Mouse (Mus musculus) midbrain, embryonic 16.5 days (tissue): ENCODE measurements around the gene 5430419D17Rik. TPM values are rescaled to one million over a fixed set of nuclear protein-coding genes. Genes with fewer than 3 reads are reported as not detected.

Source experiments
- ATAC-seq: fragments of 200-750 bp; cut with Nextera tagmentation; 2 replicates; pipeline ENCODE4 v1.8.0; 2017; ENCODE audit warnings: moderate TSS enrichment
- H3K27ac ChIP-seq: fragments of 300-500 bp; sonication (generic); 2 replicates; pipeline ENCODE4 v1.5.1; 2014; ENCODE audit warnings: mild to moderate bottlenecking, low read length, mixed read lengths
- H3K27me3 ChIP-seq: fragments of 300-500 bp; sonication (generic); 2 replicates; pipeline ENCODE4 v1.6.1; 2014; ENCODE audit warnings: low read depth, low read length, mixed read lengths; ENCODE audit not compliant: control insufficient read depth, insufficient read depth
- H3K36me3 ChIP-seq: fragments of 300-500 bp; sonication (generic); 2 replicates; pipeline ENCODE4 v1.6.1; 2014; ENCODE audit warnings: mild to moderate bottlenecking, low read length, moderate library complexity, mixed read lengths; ENCODE audit not compliant: control insufficient read depth, insufficient read depth
- H3K4me1 ChIP-seq: fragments of 300-500 bp; sonication (generic); 2 replicates; pipeline ENCODE4 v1.6.1; 2014; ENCODE audit warnings: mild to moderate bottlenecking, low read length, mixed read lengths; ENCODE audit not compliant: control insufficient read depth, insufficient read depth
- H3K4me2 ChIP-seq: fragments of 300-500 bp; sonication (generic); 2 replicates; pipeline ENCODE4 v1.6.1; 2014; ENCODE audit warnings: mild to moderate bottlenecking, low read length, mixed read lengths
- H3K4me3 ChIP-seq: fragments of 300-500 bp; sonication (generic); 2 replicates; pipeline ENCODE4 v1.5.1; 2014; ENCODE audit warnings: low read depth, mild to moderate bottlenecking, low read length, moderate library complexity, mixed read lengths
- H3K9ac ChIP-seq: fragments of 300-500 bp; sonication (generic); 2 replicates; pipeline ENCODE4 v1.6.1; 2014; ENCODE audit warnings: low read depth, low read length, mixed read lengths
- H3K9me3 ChIP-seq: fragments of 300-500 bp; sonication (generic); replicated peaks from 2 replicates; pipeline ENCODE4 v1.6.1; 2014; ENCODE audit warnings: mild to moderate bottlenecking, low read length, mixed read lengths; ENCODE audit not compliant: control insufficient read depth, poor library complexity, severe bottlenecking
- WGBS: fragments of 180-500 bp; shearing (Covaris S2); extraction: QIAGEN DNeasy Blood & Tissue Kit; methylation state at CpG from one replicate; pipeline ENCODE4 v1.1.7; 2014; 5-methylcytosine and 5-hydroxymethylcytosine counted together
- polyA plus RNA-seq: library from polyadenylated mRNA; unstranded; fragments of >200 nt; fragmentation: Nextera tagmentation; extraction: Ambion mirVana; gene quantifications from 2 replicates; pipeline ENCODE4 v1.2.1, GENCODE M21; 2015

The 5430419D17Rik gene
- polyA plus RNA-seq, 1 experiment from 2014 or later: not detected

- Histone ChIP-seq H3K9ac (no peak overlapping the region), H3K4me2 (no peak overlapping the region), H3K9me3 (no peaks in the 10 kb centered on the region), H3K27ac (no peak overlapping the region), H3K4me1 (no peaks in the 10 kb centered on the region), H3K4me3 (no peak overlapping the region), H3K36me3 (no peaks in the 10 kb centered on the region), H3K27me3 (no peaks in the 10 kb centered on the region)
- ATAC-seq: no peak
- WGBS: 92% methylated on average over 4 of the region's 4 CpGs
These were observed 90.0 kb downstream of the 5430419D17Rik start for GRCm38 (mm10) chr7:131264251-131264650.

- H3K4me3 ChIP-seq: no peak overlapping the region
- no peaks in the 10 kb centered on the region for H3K9me3 ChIP-seq
- H3K36me3 ChIP-seq: no peaks in the 10 kb centered on the region
- WGBS: 74% methylated on average over 4 of the region's 4 CpGs
- no peak overlapping the region for H3K27ac ChIP-seq
- H3K9ac ChIP-seq: no peak overlapping the region
- ATAC-seq: no peak
- H3K4me2 ChIP-seq: no peak overlapping the region
- no peaks in the 10 kb centered on the region for H3K27me3 ChIP-seq
- no peaks in the 10 kb centered on the region for H3K4me1 ChIP-seq
These were observed 91.6 kb downstream of the 5430419D17Rik start for GRCm38 (mm10) chr7:131265851-131266250.

GRCm38 (mm10) chr7:131297151-131297550 lies 122.9 kb downstream of the 5430419D17Rik start:
- no peak overlapping the region for H3K9ac ChIP-seq
- H3K4me2 ChIP-seq: no peak overlapping the region
- ATAC-seq: no peak
- no peaks in the 10 kb centered on the region for H3K4me1 ChIP-seq
- no peak overlapping the region for H3K4me3 ChIP-seq
- H3K27ac ChIP-seq: no peak overlapping the region
- H3K36me3 ChIP-seq: no peaks in the 10 kb centered on the region
- WGBS: 78% methylated on average over 8 of the region's 8 CpGs
- no peaks in the 10 kb centered on the region for H3K27me3 ChIP-seq
- H3K9me3 ChIP-seq: no peaks in the 10 kb centered on the region

- Histone ChIP-seq H3K27me3 (no peaks in the 10 kb centered on the region), H3K9me3 (no peaks in the 10 kb centered on the region), H3K27ac (no peak overlapping the region), H3K4me1 (no peaks in the 10 kb centered on the region), H3K9ac (no peak overlapping the region), H3K36me3 (no peaks in the 10 kb centered on the region), H3K4me2 (no peak overlapping the region), H3K4me3 (no peak overlapping the region)
- no peak for ATAC-seq
- 81% methylated on average over 8 of the region's 8 CpGs for WGBS
These were observed 129.1 kb downstream of the 5430419D17Rik start for GRCm38 (mm10) chr7:131303340-131303739.

GRCm38 (mm10) chr7:131306733-131307132 lies 132.5 kb downstream of the 5430419D17Rik start:
- H3K27me3 ChIP-seq: no peaks in the 10 kb centered on the region
- 80% methylated on average over 5 of the region's 5 CpGs for WGBS
- no peak for ATAC-seq

GRCm38 (mm10) chr7:131314493-131314892 lies 140.3 kb downstream of the 5430419D17Rik start:
- 88% methylated on average over 7 of the region's 7 CpGs for WGBS
- H3K4me2 ChIP-seq: no peak overlapping the region
- H3K9me3 ChIP-seq: no peaks in the 10 kb centered on the region

More at GRCm38 (mm10) chr7:131306733-131307132, 132.5 kb downstream of the 5430419D17Rik start:
- Histone ChIP-seq H3K36me3 (no peaks in the 10 kb centered on the region), H3K4me1 (no peaks in the 10 kb centered on the region), H3K9ac (no peak overlapping the region), H3K27ac (no peak overlapping the region), H3K9me3 (no peaks in the 10 kb centered on the region), H3K4me2 (no peak overlapping the region), H3K4me3 (no peak overlapping the region)

GRCm38 (mm10) chr7:131317587-131317986 lies 143.4 kb downstream of the 5430419D17Rik start:
- Histone ChIP-seq H3K4me2 (no peak overlapping the region), H3K27me3 (no peaks in the 10 kb centered on the region), H3K4me3 (no peak overlapping the region), H3K36me3 (no peaks in the 10 kb centered on the region), H3K4me1 (no peaks in the 10 kb centered on the region), H3K9me3 (no peaks in the 10 kb centered on the region), H3K9ac (no peak overlapping the region), H3K27ac (no peak overlapping the region)
- WGBS: 80% methylated on average over 12 of the region's 12 CpGs
- no peak for ATAC-seq

More at GRCm38 (mm10) chr7:131314493-131314892, 140.3 kb downstream of the 5430419D17Rik start:
- Histone ChIP-seq H3K27ac (no peak overlapping the region), H3K4me3 (no peak overlapping the region), H3K27me3 (no peaks in the 10 kb centered on the region), H3K9ac (no peak overlapping the region), H3K36me3 (no peaks in the 10 kb centered on the region), H3K4me1 (no peaks in the 10 kb centered on the region)
- ATAC-seq: no peak

- Histone ChIP-seq H3K36me3 (no peaks in the 10 kb centered on the region), H3K4me3 (no peak overlapping the region), H3K27me3 (no peaks in the 10 kb centered on the region), H3K9me3 (no peaks in the 10 kb centered on the region), H3K4me2 (no peak overlapping the region), H3K9ac (no peak overlapping the region), H3K27ac (no peak overlapping the region), H3K4me1 (no peaks in the 10 kb centered on the region)
- no peak for ATAC-seq
- WGBS: 84% methylated on average over 5 of the region's 7 CpGs
These were observed 144.1 kb downstream of the 5430419D17Rik start for GRCm38 (mm10) chr7:131318340-131318739.

- H3K4me3 ChIP-seq: no peak within 1 kb of the TSS
- H3K9me3 ChIP-seq: no peaks in the 10 kb centered on the region
- 71% methylated on average over 2 of the region's 2 CpGs for WGBS
- no peak within 1 kb of the TSS for H3K9ac ChIP-seq
- H3K27ac ChIP-seq: no peak within 1 kb of the TSS
- no peaks in the 10 kb centered on the region for H3K4me1 ChIP-seq
- ATAC-seq: no peak
- H3K4me2 ChIP-seq: no peak within 1 kb of the TSS
- H3K36me3 ChIP-seq: no peaks in the 10 kb centered on the region
- no peaks in the 10 kb centered on the region for H3K27me3 ChIP-seq
These were observed 148.0 kb downstream of the 5430419D17Rik start, which contains the start of gene Cuzd1 for GRCm38 (mm10) chr7:131322192-131322591. Gene Cuzd1, minus strand, starts transcription at chr7:131322292.
